Mouse (Mus musculus): ENCODE results near the gene Ryr3. TPM values are rescaled to one million over a fixed set of nuclear protein-coding genes. Genes with fewer than 3 reads are reported as not detected.

Gene Ryr3
- total RNA-seq (2021), result 10 to 100 TPM; 43.7 to 47.5 TPM

DNA sequence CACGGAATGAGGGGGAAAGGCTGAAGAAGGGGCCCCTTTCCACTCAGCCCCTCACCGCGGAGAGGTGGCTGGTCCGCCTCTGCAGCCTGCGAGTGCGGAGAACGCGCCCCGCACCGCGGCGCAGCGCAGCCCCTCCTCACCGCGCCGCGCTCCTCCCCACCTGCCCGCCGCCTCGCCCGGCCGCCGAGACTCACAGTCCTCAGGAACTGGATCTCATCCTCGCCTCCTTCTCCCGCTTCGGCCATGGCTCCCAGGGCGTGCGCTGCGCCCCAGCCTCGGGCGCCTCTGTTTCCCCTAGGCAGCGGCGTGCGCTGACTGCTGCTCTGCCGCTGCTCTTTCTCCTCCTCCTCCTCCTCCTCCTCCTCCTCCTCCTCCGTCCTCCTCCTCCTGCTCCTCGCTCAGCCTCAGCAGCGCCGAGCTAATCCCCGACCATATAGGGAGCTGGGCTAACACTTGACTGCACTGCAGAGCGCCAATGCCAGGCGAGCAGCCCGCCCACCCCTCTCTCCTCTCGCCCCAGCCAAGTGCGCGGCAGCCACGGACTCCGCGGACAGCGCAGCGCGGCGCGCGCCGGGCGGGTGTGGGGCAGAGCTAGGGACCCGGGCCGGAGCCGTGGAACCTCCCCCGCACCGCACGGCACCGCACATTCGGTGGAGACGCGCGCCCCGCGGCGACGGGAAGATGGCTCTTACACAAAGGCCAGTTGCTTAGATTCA, at the start of gene Ryr3:
TSS of gene Ryr3 (minus strand) at position 351 of the 716 bp plus-strand sequence.
- DNase-seq, result peak; percentile 77
- intact Hi-C loops (cut with DNase I), result loop anchor here (5.0 kb wide), 1 partner anchor 405 kb away; no protein-coding TSS in a partner anchor

DNA sequence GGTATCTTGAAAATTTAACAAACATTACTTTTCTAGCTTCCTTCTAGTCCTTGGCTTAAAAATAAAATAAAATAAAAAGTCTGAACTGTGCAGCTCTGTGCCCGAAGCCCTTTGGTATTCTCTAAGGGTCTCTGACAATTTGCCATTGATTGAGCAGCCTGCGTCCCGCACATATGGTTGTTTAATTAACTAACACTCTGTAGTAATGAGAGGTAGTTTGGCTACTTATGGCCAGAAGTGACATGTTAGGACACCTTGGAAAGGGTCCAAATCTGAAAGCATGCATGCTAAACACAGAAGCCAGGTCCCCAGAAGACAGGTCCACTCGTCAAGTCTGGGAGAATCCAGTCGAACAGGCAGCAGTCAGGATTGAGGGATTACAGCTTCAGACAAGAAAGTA, 22.0 kb upstream of the Ryr3 start:
- intact Hi-C loops (cut with DNase I), result loop anchor here (5.0 kb wide), 1 partner anchor 48 kb away; the partner anchor contains the start of gene Tmco5b
- DNase-seq, result no peak

DNA sequence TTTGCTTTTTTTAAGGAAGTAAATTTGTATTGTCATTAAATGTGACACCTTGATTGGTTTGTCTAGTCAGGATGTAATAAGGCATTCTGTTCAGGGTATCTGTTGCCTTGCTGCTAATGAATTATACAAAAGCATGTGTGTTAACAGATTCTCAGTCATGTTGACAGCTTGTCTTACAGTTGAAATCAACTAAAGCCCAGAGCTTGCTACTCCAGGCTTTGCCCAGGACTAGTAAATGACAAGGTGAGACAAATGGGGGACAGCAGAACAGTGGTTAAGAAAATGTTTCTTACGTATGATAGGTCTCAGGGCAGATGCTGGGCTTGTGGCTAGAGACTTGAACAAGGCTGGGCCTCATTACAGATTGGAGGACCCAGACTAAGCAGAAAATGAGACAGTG, 20.1 kb upstream of the Ryr3 start:
- intact Hi-C loops (cut with DNase I), result loop anchor here (5.0 kb wide), 1 partner anchor 50 kb away; the partner anchor contains the start of gene Tmco5b
- no peak for DNase-seq

DNA sequence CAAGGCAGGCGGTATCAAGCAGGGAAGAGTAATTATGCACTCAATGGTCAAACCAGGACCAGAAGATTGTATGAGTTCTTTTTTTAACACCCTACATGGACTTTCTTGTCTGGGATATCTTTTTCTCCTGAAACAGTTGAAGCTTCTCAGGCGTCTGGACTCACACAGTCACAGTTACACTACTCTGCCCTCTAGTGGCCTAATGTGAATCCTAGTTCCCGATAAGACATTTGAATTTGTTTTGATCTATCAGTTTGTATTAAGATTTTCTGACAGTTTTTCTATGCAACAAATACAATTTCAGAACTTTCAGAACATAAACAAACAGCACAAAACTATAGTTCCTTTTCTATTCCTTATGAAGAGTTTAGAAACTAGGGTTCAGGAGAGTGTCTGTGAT, 17.7 kb upstream of the Ryr3 start:
- intact Hi-C loops (cut with DNase I), result loop anchor here (5.0 kb wide), 1 partner anchor 432 kb away; no protein-coding TSS in a partner anchor
- peak; percentile 26 for DNase-seq

DNA sequence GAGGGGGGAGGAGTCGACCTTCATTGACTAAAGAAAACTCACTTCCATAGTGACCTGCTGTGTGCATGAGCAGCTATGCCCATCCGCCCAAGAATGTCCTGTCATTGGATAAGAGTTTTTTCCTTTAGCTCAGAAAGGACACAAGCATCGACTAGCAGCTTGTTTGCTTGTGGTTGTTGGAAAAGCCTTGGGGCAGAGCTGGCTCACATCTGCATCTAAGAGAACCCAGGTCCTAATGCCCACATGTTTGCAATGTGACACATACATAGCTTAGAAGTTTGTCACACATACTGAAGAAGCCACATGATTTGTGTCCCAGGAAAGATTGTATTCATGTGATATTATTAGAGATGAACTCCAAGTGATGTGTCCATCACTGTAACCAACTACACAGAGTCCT, 16.5 kb upstream of the Ryr3 start:
- intact Hi-C loops (cut with DNase I), result loop anchor here (5.0 kb wide), 1 partner anchor 431 kb away; no protein-coding TSS in a partner anchor
- no peak for DNase-seq

DNA sequence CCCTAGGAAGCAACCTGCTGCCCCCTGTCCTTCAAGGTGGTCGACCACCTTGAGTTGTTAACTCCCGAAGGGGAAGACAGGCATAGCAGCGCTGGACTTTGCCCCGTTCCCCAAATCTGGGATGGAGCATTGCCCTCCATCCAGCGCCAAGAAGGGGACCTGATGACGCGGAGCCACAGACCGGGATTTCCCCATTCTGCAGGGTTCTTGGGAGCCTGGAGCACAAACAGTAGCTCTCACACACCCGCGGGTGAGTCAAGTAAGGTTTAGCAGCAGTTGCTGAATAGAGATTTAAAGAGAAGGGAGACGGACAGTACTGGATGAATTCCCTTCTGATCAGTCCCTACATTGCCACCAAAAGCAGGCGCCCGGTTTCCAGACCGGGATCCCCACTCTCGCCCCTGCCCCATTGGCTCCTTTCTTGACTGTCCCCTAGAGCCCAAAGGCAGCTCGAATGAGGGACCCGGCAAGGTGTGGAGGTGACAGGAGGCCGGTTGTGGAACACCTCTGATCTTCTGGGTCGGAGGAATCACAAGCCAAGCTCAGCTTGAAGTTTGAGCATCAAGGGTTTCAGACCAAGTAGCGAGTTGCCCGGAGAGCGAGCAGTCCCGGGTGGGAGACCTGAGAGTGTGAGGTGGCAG, 671 bp downstream of the Ryr3 start:
- intact Hi-C loops (cut with DNase I), result loop anchor here (5.0 kb wide), 1 partner anchor 404 kb away; no protein-coding TSS in a partner anchor
- peak; percentile 10 for DNase-seq

DNA sequence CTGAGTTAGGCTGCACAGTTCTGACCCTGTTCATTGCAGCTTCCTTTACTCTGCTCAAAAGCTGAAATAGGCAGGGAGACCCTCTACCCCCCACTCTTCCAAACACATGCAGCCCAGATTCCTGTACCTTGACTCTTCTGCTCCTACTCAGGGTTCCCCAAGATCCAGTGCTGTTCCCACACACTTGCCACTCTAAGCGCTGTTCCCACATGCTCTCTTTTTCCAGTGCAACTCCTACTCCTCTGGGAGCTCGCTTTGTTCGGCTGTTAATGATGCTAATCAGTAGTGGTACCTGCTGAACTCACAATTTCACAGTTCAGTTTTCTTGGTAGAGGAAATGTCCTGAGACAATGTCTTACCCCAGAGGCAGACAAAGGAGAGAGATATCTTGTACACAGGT, 6.9 kb downstream of the Ryr3 start:
- DNase-seq, result no peak
- intact Hi-C loops (cut with DNase I), result no loop called here

DNA sequence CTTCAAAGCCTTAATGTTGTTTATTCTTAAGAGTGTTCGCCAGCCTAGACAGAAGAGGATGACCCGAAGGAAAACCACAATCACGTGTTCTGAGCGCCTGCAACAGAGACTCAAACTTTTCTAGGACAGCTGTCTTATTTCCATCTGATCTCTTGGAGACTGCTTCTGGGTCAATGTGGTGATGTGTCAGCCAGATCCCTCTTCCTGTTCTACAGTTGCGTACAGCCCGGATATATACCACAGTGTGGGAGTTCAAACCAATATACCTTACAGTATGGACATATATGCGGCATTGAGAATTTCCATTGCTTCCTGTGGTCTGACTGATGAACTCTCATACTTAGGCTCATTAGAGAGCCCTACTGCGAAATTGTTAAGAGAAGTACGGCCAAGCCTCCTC, 7.6 kb downstream of the Ryr3 start:
- no peak for DNase-seq
- intact Hi-C loops (cut with DNase I), result no loop called here

DNA sequence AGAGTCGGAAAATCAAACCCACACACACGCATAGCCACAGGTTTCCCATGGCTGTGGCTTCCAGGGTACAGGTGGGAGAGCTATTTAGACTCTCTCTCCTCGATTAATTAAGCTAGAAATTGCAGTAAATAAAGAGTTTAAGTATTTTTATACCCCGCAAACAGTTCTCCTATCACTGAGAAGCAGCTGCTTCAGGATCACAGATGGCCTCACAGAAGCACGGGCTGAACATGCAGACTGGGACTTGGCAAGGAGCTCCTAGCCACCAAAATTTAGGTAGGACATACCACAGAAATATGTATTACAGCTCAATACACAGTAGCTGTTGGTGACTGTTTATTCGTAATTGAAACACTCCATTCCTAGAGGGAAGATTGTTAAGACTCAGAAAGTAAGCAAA, 14.0 kb downstream of the Ryr3 start:
- DNase-seq, result no peak

DNA sequence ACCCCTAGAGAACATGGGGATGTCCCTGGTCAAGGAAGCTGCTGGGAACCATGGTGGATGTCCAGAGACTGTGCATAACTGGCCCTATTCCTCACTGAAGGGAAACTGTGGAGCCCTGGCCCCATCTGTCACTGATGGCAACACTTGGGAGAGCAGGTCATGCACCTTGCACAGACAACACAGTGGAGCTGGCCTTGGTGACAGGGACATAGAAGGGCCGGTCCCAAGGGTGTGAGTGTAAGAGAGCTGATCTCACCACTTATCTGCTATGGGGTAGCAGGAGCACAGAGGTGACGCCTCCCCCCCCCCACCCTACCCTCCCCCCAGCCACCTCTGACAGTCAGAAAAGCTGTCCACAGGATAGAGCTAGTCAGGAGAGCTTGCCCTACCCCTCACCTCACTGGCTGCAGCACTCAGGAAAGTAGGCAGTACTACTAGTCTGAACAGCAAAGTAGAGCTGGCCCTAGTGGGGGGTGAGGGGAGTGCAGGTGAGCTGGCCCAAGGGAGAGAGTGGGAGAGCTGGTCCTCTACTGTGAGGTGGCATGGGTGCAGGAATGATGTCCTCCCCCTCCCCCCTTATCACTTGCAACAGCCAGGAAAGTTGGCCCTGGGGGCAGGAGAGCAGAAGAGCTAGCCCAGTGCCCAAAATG, 17.7 kb downstream of the Ryr3 start:
- DNase-seq, result no peak
- intact Hi-C loops (cut with DNase I), result no loop called here

More for the DNA sequence above, 14.0 kb downstream of the Ryr3 start:
- intact Hi-C loops (cut with DNase I), result no loop called here

DNA sequence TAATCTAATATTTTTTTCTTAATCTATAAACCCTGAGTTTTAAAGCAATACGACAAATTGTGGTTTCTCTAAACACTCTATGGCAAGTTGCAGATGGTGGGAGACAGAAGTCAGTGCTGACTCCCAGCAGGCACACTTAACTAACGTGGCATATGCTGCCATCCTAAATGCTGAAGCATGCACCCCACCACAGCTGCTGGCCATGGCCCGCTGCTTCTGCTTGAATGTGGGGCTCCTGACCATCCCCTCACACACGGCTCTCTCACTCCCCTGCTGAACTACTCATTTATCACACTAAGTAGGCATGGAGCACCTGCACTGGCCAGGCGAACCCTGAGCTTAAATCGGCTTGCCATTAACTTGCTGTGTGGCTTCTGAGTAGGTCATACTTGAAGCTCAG, 29.7 kb downstream of the Ryr3 start:
- intact Hi-C loops (cut with DNase I), result no loop called here
- DNase-seq, result no peak

DNA sequence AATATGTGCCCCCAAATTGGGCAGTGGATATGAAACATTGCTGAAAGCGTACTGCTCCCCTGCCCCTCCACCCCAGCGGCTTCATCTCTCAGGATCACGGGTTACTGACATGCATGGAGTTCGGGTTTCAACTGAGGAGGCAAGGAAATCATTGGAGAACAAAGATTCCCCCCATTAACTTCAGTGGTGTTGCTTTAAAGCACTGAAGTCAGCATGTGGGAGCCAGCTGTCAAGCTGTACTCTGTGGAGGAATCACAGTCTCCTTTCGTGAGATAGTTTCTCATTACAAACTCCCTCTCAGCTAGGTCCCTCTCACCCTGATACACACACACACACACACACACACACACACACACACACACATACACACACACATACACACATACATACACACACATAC, 35.2 kb downstream of the Ryr3 start:
- intact Hi-C loops (cut with DNase I), result no loop called here
- DNase-seq, result no peak

DNA sequence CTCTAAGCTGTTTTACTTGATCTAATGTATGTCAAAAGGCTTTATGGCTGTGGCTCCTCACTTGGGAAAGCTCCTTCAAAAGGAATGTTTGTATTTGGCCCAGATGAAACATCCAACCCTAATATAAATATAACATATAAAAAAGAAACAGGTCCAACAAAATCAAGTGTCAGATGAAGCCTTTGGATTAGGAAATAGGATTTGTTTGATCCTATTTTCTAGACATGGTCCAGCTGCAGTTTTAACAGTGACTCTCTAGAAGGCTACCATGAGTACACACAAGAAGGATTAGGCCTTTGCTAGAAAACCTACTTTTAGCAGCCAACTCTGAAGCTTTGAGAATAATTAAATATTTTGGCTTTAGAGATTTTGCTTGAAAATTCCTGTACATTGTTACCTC, 38.8 kb downstream of the Ryr3 start:
- intact Hi-C loops (cut with DNase I), result no loop called here
- no peak for DNase-seq

DNA sequence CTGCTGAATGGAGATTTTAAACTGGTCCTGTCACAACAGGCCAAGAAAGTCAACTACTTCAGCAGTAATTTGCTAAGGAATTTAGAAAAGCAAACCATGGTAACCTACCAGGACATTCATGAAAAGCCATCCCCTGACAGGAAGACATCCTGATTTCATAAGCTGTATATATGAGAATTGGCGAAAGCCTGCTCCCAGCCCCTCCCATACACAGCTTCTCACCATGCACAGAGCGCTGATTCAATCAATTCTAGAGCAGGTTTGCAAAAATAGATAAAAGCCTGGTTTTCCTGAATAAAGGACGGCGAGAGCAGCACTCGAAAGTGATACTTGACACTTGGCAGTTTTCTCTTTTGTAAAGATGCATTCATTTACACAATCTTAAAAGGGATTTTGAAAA, 40.6 kb downstream of the Ryr3 start:
- DNase-seq, result no peak
- intact Hi-C loops (cut with DNase I), result no loop called here

DNA sequence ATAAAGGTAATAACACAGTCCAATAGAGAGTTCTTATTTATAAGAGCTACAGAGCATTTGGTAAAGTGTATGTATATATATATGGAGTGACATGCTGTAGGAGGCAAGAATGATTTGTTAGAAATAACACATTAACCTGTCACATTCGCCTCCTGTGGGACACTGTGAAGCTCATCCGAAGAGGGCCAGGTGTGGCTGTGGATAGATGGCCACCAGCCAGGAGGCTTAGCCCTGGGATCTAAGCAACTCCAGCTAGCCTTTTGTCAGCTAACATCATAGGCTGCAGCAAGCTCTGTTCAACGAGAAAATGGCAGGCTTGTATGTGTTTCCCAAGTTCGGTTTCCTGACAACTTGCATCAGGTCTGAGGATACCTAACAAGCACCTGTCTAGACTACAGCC, 48.8 kb downstream of the Ryr3 start:
- DNase-seq, result peak; percentile 42
- intact Hi-C loops (cut with DNase I), result no loop called here

DNA sequence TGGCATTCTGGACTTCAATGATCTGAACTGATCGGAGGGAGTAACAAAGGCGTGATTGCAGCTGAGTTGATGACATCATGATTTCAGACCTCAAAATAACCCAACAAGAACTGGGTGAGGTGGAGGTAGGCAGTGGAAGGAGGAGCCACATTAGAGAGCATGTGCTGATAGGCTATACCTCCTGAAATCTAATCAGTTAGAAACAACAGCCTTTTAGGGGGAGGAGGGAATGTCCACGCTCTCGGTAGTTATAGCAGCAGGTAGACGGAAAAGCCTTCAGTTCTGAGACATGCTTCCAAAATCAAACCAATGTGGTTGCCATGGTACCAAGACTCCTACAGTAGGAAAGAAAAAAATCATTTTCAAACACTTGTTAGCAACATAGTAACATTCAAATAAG, 55.4 kb downstream of the Ryr3 start:
- intact Hi-C loops (cut with DNase I), result no loop called here
- DNase-seq, result no peak

DNA sequence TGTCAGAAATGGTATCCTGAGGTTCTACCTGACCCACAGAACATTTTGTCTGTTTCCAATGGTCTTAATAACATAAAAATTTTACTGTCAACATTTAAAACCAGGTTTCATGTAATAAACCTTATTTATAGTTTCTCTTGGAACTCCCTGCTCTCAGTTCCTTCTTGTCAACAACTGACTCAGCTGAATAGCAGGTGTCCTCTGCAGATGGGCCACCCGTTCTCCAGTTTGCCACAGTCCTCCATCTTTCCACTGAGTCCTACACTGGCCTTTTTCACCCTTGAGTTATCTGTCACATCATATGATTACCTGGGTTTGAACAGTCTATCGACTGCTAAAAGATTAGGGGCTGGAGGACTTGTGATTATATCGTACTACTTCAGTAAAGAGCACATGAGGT, 79.1 kb downstream of the Ryr3 start:
- intact Hi-C loops (cut with DNase I), result no loop called here
- DNase-seq, result no peak

DNA sequence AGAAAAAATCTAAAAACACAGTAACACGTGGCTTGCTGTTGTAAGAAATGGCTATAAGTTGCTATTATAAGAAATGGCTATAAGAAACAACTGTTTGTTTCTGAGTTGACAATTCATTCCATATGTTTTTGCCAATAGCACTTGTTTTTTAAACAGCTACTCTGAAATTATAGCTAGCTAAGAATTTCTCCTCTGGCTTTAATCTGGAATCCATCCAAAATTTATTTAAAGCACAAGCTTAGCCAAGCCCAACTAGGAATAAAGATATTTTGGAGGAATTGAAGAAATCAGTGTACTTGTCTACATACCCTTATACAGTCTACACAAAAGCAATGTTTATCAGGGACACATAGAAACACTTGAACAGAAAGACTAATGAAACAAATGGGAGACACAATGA, 93.4 kb downstream of the Ryr3 start:
- DNase-seq, result no peak
- intact Hi-C loops (cut with DNase I), result no loop called here

DNA sequence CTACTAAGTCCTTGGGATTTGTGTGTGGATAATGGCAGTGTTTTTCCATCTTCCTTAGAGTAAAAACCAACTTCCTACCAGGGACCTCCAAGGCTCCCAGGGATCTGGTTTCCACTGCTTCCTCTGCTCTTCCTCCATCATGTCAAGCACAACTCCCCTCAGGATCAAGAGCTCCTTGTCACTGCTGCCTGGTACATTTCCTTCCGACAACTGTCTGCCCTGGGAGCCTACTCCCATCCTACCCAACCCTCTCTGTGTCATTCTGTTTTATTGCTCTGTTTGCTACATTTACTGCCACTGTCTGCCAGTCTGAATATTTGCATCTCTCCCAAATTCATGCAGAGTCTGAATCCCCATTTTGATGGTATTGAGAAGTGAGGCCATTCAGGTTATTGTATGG, 97.8 kb downstream of the Ryr3 start:
- no peak for DNase-seq
- intact Hi-C loops (cut with DNase I), result no loop called here

DNA sequence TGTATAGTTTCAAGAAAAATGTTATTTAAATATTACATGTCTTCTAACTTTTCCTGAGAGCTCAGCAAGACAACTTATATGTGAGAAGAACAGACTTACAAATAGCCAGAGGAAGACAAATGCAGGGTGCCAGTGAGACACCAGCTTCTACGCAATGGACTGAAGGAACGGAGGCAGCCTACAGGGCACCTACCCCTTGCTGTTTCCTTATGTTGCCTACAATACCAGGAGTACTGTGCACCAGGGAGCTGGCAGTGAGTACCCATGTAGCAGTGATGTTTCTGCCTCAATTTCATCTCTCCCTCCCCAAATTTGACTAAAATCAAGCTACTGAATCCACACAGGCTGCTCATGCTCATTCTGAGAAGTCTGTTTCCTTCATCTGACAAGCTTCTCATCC, 100.1 kb downstream of the Ryr3 start:
- no peak for DNase-seq
- intact Hi-C loops (cut with DNase I), result no loop called here

DNA sequence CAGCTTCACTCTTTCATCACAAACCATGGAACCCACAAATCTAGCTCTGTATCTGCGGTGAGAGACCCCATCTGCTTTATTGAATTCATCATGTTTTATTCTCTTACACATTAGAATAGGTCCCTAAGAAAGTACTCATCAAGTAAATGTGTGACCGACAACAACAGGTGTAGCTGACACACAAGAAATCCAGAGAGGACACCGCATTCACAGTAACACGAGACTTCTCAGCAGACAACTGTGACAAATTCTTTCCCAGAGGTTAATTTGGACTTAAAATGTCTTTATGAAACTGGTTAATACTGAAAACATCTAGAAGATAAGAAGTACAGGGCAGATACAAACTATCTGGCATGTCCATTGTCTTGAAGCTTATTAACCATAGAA, 101.0 kb downstream of the Ryr3 start:
- intact Hi-C loops (cut with DNase I), result no loop called here
- no peak for DNase-seq

Data from left cerebral cortex, postnatal 4 days (tissue).